Mouse (Mus musculus): Measurements from ENCODE around the gene Lrrc4. TPM values are rescaled to one million over a fixed set of nuclear protein-coding genes. Genes with fewer than 3 reads are reported as not detected.

Gene Lrrc4
- polyA plus RNA-seq, 1 experiment from 2014 or later: 0.16 TPM

GRCm38 (mm10) chr6:28813057-28813456 is 18.5 kb downstream of the Lrrc4 start:
- Histone ChIP-seq H3K4me1 (no peaks in the 10 kb centered on the region), H3K36me3 (no peaks in the 10 kb centered on the region), H3K27ac (no peak overlapping the region), H3K9me3 (replicated peaks) (no peaks in the 10 kb centered on the region), H3K27me3 (ENCODE audit: low read depth, poor library complexity, severe bottlenecking) (no peaks in the 10 kb centered on the region), H3K4me3 (no peak overlapping the region)
- 90% methylated on average over 9 of the region's 9 CpGs for WGBS
- DNase-seq (ENCODE audit: low spot score): no peak

- H3K36me3 ChIP-seq: 0 out of 2 replicates have a peak, but pooled peaks cover 3% of the 10 kb centered on the region
- no peaks in the 10 kb centered on the region for H3K27me3 ChIP-seq (ENCODE audit: low read depth, poor library complexity, severe bottlenecking)
- no peaks in the 10 kb centered on the region for H3K9me3 ChIP-seq (replicated peaks)
- no peak overlapping the region for H3K27ac ChIP-seq
- no peak overlapping the region for H3K4me3 ChIP-seq
- no peaks in the 10 kb centered on the region for H3K4me1 ChIP-seq
- no peak for DNase-seq (ENCODE audit: low spot score)
- WGBS: 93% methylated on average over 5 of the region's 5 CpGs
These were observed 26.8 kb downstream of the Lrrc4 start for GRCm38 (mm10) chr6:28804751-28805150.

GRCm38 (mm10) chr6:28803678-28804279 is 27.8 kb downstream of the Lrrc4 start:
- no peaks in the 10 kb centered on the region for H3K4me1 ChIP-seq
- H3K4me3 ChIP-seq: no peak overlapping the region
- H3K9me3 ChIP-seq (replicated peaks): no peaks in the 10 kb centered on the region
- 0 out of 2 replicates have a peak, but pooled peaks cover 3% of the 10 kb centered on the region for H3K36me3 ChIP-seq
- no peak overlapping the region for H3K27ac ChIP-seq
- DNase-seq (ENCODE audit: low spot score): no peak
- WGBS: 91% methylated on average over 6 of the region's 6 CpGs
- no peaks in the 10 kb centered on the region for H3K27me3 ChIP-seq (ENCODE audit: low read depth, poor library complexity, severe bottlenecking)

- no peaks in the 10 kb centered on the region for H3K9me3 ChIP-seq (replicated peaks)
- WGBS: 89% methylated on average over 3 of the region's 3 CpGs
- DNase-seq (ENCODE audit: low spot score): no peak
These were observed 30.6 kb downstream of the Lrrc4 start for GRCm38 (mm10) chr6:28800976-28801375.

GRCm38 (mm10) chr6:28799818-28800217 is 31.7 kb downstream of the Lrrc4 start:
- Histone ChIP-seq H3K27ac (no peak overlapping the region), H3K27me3 (ENCODE audit: low read depth, poor library complexity, severe bottlenecking) (no peaks in the 10 kb centered on the region), H3K36me3 (peaks cover 20% of the 10 kb centered on the region), H3K4me1 (no peaks in the 10 kb centered on the region), H3K4me3 (no peak overlapping the region), H3K9me3 (replicated peaks) (no peaks in the 10 kb centered on the region)
- no peak for DNase-seq (ENCODE audit: low spot score)
- 92% methylated on average over 2 of the region's 2 CpGs for WGBS

More at GRCm38 (mm10) chr6:28800976-28801375, 30.6 kb downstream of the Lrrc4 start:
- H3K4me3 ChIP-seq: no peak overlapping the region
- no peaks in the 10 kb centered on the region for H3K4me1 ChIP-seq
- H3K27me3 ChIP-seq (ENCODE audit: low read depth, poor library complexity, severe bottlenecking): no peaks in the 10 kb centered on the region
- H3K27ac ChIP-seq: no peak overlapping the region
- peaks cover 14% of the 10 kb centered on the region for H3K36me3 ChIP-seq

- Histone ChIP-seq H3K36me3 (peaks cover 17% of the 10 kb centered on the region), H3K4me3 (no peak overlapping the region), H3K27me3 (ENCODE audit: low read depth, poor library complexity, severe bottlenecking) (no peaks in the 10 kb centered on the region), H3K9me3 (replicated peaks) (no peaks in the 10 kb centered on the region), H3K4me1 (no peaks in the 10 kb centered on the region), H3K27ac (no peak overlapping the region)
- WGBS: 92% methylated on average over 16 of the region's 16 CpGs
- no peak for DNase-seq (ENCODE audit: low spot score)
These were observed 35.6 kb downstream of the Lrrc4 start for GRCm38 (mm10) chr6:28795792-28796515.

- Histone ChIP-seq H3K9me3 (replicated peaks) (no peaks in the 10 kb centered on the region), H3K27me3 (ENCODE audit: low read depth, poor library complexity, severe bottlenecking) (no peaks in the 10 kb centered on the region), H3K36me3 (peaks cover 17% of the 10 kb centered on the region), H3K4me1 (no peaks in the 10 kb centered on the region), H3K4me3 (no peak overlapping the region), H3K27ac (no peak overlapping the region)
- WGBS: 57% methylated on average over 9 of the region's 9 CpGs
- no peak for DNase-seq (ENCODE audit: low spot score)
These were observed 36.2 kb downstream of the Lrrc4 start for GRCm38 (mm10) chr6:28795380-28795779.

- H3K4me1 ChIP-seq: no peaks in the 10 kb centered on the region
- no peak overlapping the region for H3K4me3 ChIP-seq
- H3K9me3 ChIP-seq (replicated peaks): no peaks in the 10 kb centered on the region
- DNase-seq (ENCODE audit: low spot score): no peak
- peaks cover 14% of the 10 kb centered on the region for H3K36me3 ChIP-seq
- no peak overlapping the region for H3K27ac ChIP-seq
- no peaks in the 10 kb centered on the region for H3K27me3 ChIP-seq (ENCODE audit: low read depth, poor library complexity, severe bottlenecking)
- WGBS: 86% methylated on average over 3 of the region's 3 CpGs
These were observed 39.7 kb downstream of the Lrrc4 start for GRCm38 (mm10) chr6:28791809-28792208.

GRCm38 (mm10) chr6:28791183-28791582 is 40.4 kb downstream of the Lrrc4 start:
- H3K9me3 ChIP-seq (replicated peaks): no peaks in the 10 kb centered on the region
- no peaks in the 10 kb centered on the region for H3K4me1 ChIP-seq
- WGBS: 79% methylated on average over 3 of the region's 3 CpGs
- H3K4me3 ChIP-seq: no peak overlapping the region
- H3K27ac ChIP-seq: no peak overlapping the region
- no peaks in the 10 kb centered on the region for H3K27me3 ChIP-seq (ENCODE audit: low read depth, poor library complexity, severe bottlenecking)
- peaks cover 8% of the 10 kb centered on the region for H3K36me3 ChIP-seq
- DNase-seq (ENCODE audit: low spot score): no peak

GRCm38 (mm10) chr6:28789685-28790084 is 41.9 kb downstream of the Lrrc4 start:
- no peak for DNase-seq (ENCODE audit: low spot score)
- Histone ChIP-seq H3K9me3 (replicated peaks) (no peaks in the 10 kb centered on the region), H3K4me3 (no peak overlapping the region), H3K36me3 (no peaks in the 10 kb centered on the region; the same call in 1 of the 2 replicates), H3K27me3 (ENCODE audit: low read depth, poor library complexity, severe bottlenecking) (no peaks in the 10 kb centered on the region), H3K4me1 (no peaks in the 10 kb centered on the region), H3K27ac (no peak overlapping the region)
- 73% methylated on average over 4 of the region's 4 CpGs for WGBS

GRCm38 (mm10) chr6:28787133-28787532 is 44.4 kb downstream of the Lrrc4 start:
- no peaks in the 10 kb centered on the region for H3K4me1 ChIP-seq
- WGBS: 80% methylated on average over 6 of the region's 6 CpGs
- no peaks in the 10 kb centered on the region for H3K27me3 ChIP-seq (ENCODE audit: low read depth, poor library complexity, severe bottlenecking)
- no peaks in the 10 kb centered on the region for H3K9me3 ChIP-seq (replicated peaks)
- H3K27ac ChIP-seq: no peak overlapping the region
- no peak overlapping the region for H3K4me3 ChIP-seq
- no peaks in the 10 kb centered on the region for H3K36me3 ChIP-seq
- no peak for DNase-seq (ENCODE audit: low spot score)

- 88% methylated on average over 8 of the region's 8 CpGs for WGBS
- H3K4me1 ChIP-seq: no peaks in the 10 kb centered on the region
These were observed 45.8 kb downstream of the Lrrc4 start for GRCm38 (mm10) chr6:28785770-28786169.

GRCm38 (mm10) chr6:28783953-28784352 is 47.6 kb downstream of the Lrrc4 start:
- no peaks in the 10 kb centered on the region for H3K9me3 ChIP-seq (replicated peaks)
- 90% methylated on average over 5 of the region's 5 CpGs for WGBS
- no peak for DNase-seq (ENCODE audit: low spot score)
- no peak overlapping the region for H3K4me3 ChIP-seq
- H3K27me3 ChIP-seq (ENCODE audit: low read depth, poor library complexity, severe bottlenecking): no peaks in the 10 kb centered on the region
- H3K36me3 ChIP-seq: no peaks in the 10 kb centered on the region
- no peak overlapping the region for H3K27ac ChIP-seq
- no peaks in the 10 kb centered on the region for H3K4me1 ChIP-seq

More at GRCm38 (mm10) chr6:28785770-28786169, 45.8 kb downstream of the Lrrc4 start:
- no peaks in the 10 kb centered on the region for H3K9me3 ChIP-seq (replicated peaks)
- no peak overlapping the region for H3K27ac ChIP-seq
- H3K27me3 ChIP-seq (ENCODE audit: low read depth, poor library complexity, severe bottlenecking): no peaks in the 10 kb centered on the region
- H3K4me3 ChIP-seq: no peak overlapping the region
- no peak for DNase-seq (ENCODE audit: low spot score)
- H3K36me3 ChIP-seq: no peaks in the 10 kb centered on the region
